Mouse (Mus musculus) neural tube, embryonic 13.5 days (tissue): ENCODE measurements around the gene Glrb. TPM values are rescaled to one million over a fixed set of nuclear protein-coding genes. Genes with fewer than 3 reads are reported as not detected.

Experiments
- polyA plus RNA-seq: library from polyadenylated mRNA; unstranded; fragments of >200 nt; fragmentation: Nextera tagmentation; extraction: Ambion mirVana; gene quantifications from 2 replicates; pipeline ENCODE4 v1.2.1, GENCODE M21; 2015

Gene Glrb
- polyA plus RNA-seq, 1 experiment from 2014 or later, result 22.7 TPM

Other genes starting within 250 kb of the Glrb start
- 89.1 and 103 TPM in 2 replicates for gene Gria2, start 110.8 kb downstream of the Glrb start, polyA plus RNA-seq
- 4.1 and 5.4 TPM in 2 replicates for gene Pdgfc, start 122.8 kb upstream of the Glrb start, polyA plus RNA-seq